Mouse (Mus musculus) olfactory bulb, adult 2 months (tissue): ENCODE data around the gene Ctnnbl1.

Source experiments
- CTCF ChIP-seq: fragments of 200-500 bp; IDR thresholded peaks from 2 replicates; pipeline ENCODE4 v1.5.1; 2012; ENCODE audit warnings: low read depth, mild to moderate bottlenecking, low read length, moderate library complexity; ENCODE audit not compliant: insufficient read depth
- POLR2A ChIP-seq: fragments of 200-500 bp; IDR thresholded peaks from 2 replicates; pipeline ENCODE4 v1.6.1; 2012; ENCODE audit warnings: mild to moderate bottlenecking, low read depth, low read length, moderate library complexity; ENCODE audit not compliant: insufficient read depth

DNA sequence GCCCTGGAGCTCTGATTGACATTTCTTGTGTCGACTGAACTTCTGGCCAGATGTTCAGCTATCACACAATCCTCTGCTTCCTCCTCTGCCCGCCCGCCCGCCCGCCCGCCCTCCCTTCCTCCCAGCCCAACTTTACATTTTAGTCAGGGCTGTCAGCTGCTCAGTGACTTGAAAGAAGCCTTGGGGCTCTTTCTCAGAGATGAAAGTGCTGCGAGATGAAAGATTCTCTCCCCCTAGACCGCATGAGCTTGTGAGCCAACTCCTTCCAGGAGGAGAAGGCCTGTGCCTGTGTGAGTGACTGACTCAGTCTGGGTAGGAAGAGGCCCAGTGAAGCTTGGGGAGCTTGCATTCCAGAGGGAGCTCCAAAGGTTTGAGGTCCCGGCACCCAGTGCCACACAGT lies 9.4 kb downstream of the Ctnnbl1 start:
- TF ChIP-seq CTCF (no peak), POLR2A (no peak)
